Comparison of ENCODE assay signal across 8 mouse cellular contexts in genomic region chr9:34279906-34280305, GRCm38 (mm10).
DNase-seq lines count a peak whose midpoint lies in the region.

No protein-coding gene starts in this region.

- peak; percentile 23 to 28 for DNase-seq in frontal cortex, postnatal 36 days (ENCODE audit: low spot score in 2 of 2)
- no peak for DNase-seq in frontal cortex, postnatal 14 days (ENCODE audit: low spot score in 2 of 2)
- peak; percentile 4 for DNase-seq in urinary bladder, postnatal 25 days (ENCODE audit: low spot score)
- DNase-seq in urinary bladder, postnatal 10 days (ENCODE audit: low spot score) = no peak
- peak; percentile 40 to 43 for DNase-seq in lung, adult 18-20 months
- DNase-seq in yolk sac, embryonic 10.5 days (ENCODE audit: low spot score) = peak; percentile 44
- DNase-seq in cerebellum, postnatal 10 days = no peak
- DNase-seq in cerebellum, adult 9-11 months = no peak

Comparison
In these comparisons a context has a peak if more than half of its experiments do, and no peak if none do; other contexts are left out.
1. DNase-seq: peak in frontal cortex, postnatal 36 days (2 of 2), urinary bladder, postnatal 25 days (single experiment), lung, adult 18-20 months (2 of 2) and yolk sac, embryonic 10.5 days (single experiment); none in frontal cortex, postnatal 14 days (0 of 2), urinary bladder, postnatal 10 days (single experiment), cerebellum, postnatal 10 days (0 of 2) and cerebellum, adult 9-11 months (single experiment).